Mouse (Mus musculus) CH12.LX (cell line): ENCODE measurements around the gene Suox. TPM values are rescaled to one million over a fixed set of nuclear protein-coding genes. Genes with fewer than 3 reads are reported as not detected.

Experiments used
- DNase-seq: peaks from one replicate; pipeline ENCODE4 v3.0.0-alpha.2; 2013; ENCODE audit errors: extremely low read depth
- H3K27ac ChIP-seq: 2 replicates; pipeline ENCODE4 v1.5.1; 2012; ENCODE audit warnings: low read depth, mild to moderate bottlenecking, control low read depth, moderate library complexity; ENCODE audit not compliant: insufficient read depth
- H3K27me3 ChIP-seq: replicated peaks from 2 replicates; pipeline ENCODE3; 2012; ENCODE audit warnings: inconsistent platforms
- H3K36me3 ChIP-seq, 2 experiments: replicated peaks in 1 of 2; 2 replicates each; pipeline versions ENCODE3 to v1.6.1; 2012; ENCODE audit warnings: inconsistent platforms in 1 of 2, low read length in 1 of 2, mild to moderate bottlenecking in 1 of 2, mixed read lengths in 1 of 2, moderate library complexity in 1 of 2; ENCODE audit not compliant: control insufficient read depth in 1 of 2, insufficient read depth in 1 of 2
- H3K4me1 ChIP-seq, 2 experiments: 2 replicates each; pipeline ENCODE4 v1.6.1; 2012; ENCODE audit warnings: inconsistent platforms in 1 of 2, moderate library complexity in 1 of 2; ENCODE audit not compliant: insufficient read depth in 2 of 2, control insufficient read depth in 1 of 2
- H3K4me2 ChIP-seq: 2 replicates; pipeline ENCODE4 v1.6.1; 2012; ENCODE audit warnings: low read depth, mild to moderate bottlenecking, control low read depth; ENCODE audit not compliant: poor library complexity, insufficient read depth, severe bottlenecking
- H3K4me3 ChIP-seq, 3 experiments: fragments of 150-350 bp in 1 of 3; sonication (generic) in 1 of 3; replicated peaks in 1 of 3; 2 replicates each; pipeline versions ENCODE3 to v1.5.1; 2011 to 2012; ENCODE audit warnings: low read depth in 2 of 3, low read length in 2 of 3, mild to moderate bottlenecking in 2 of 3, moderate library complexity in 2 of 3, control low read depth in 1 of 3, improper control_type of control experiment in 1 of 3, inconsistent platforms in 1 of 3, mixed read lengths in 1 of 3; ENCODE audit not compliant: poor library complexity in 1 of 3
- H3K79me2 ChIP-seq: replicated peaks from 2 replicates; pipeline ENCODE4 v1.6.1; 2012; ENCODE audit warnings: mild to moderate bottlenecking, moderate library complexity; ENCODE audit not compliant: control insufficient read depth, poor library complexity, insufficient read depth, severe bottlenecking; ENCODE audit errors: extremely low read depth
- H3K9ac ChIP-seq: 2 replicates; pipeline ENCODE4 v1.6.1; 2012; ENCODE audit warnings: low read depth, mild to moderate bottlenecking, control low read depth, moderate library complexity; ENCODE audit not compliant: insufficient read depth
- H3K9me3 ChIP-seq: replicated peaks from 2 replicates; pipeline ENCODE3; 2012; ENCODE audit warnings: low read length, inconsistent platforms, mixed read lengths
- BHLHE40 ChIP-seq: IDR thresholded peaks from 2 replicates; pipeline ENCODE4 v1.6.1; 2011; ENCODE audit warnings: mild to moderate bottlenecking, low read depth, low read length, improper control_type of control experiment
- CHD1 ChIP-seq: IDR thresholded peaks from 2 replicates; pipeline ENCODE4 v1.6.1; 2012; ENCODE audit warnings: low read depth, low read length, improper control_type of control experiment, inconsistent platforms
- CHD2 ChIP-seq: IDR thresholded peaks from 2 replicates; pipeline ENCODE4 v1.6.1; 2011; ENCODE audit warnings: low read length, improper control_type of control experiment
- CTCF ChIP-seq, 2 experiments: IDR thresholded peaks in 1 of 2; conservative IDR thresholded peaks in 1 of 2; 2 replicates each; pipeline ENCODE4 v1.5.1; 2011 to 2012; ENCODE audit warnings: low read depth in 2 of 2, low read length in 2 of 2, improper control_type of control experiment in 1 of 2, inconsistent platforms in 1 of 2, mild to moderate bottlenecking in 1 of 2, moderate library complexity in 1 of 2
- E2F4 ChIP-seq: IDR thresholded peaks from 2 replicates; pipeline ENCODE4 v1.6.1; 2011; ENCODE audit warnings: low read depth, low read length, improper control_type of control experiment; ENCODE audit not compliant: insufficient replicate concordance
- ELF1 ChIP-seq: IDR thresholded peaks from 2 replicates; pipeline ENCODE4 v1.6.1; 2014; ENCODE audit warnings: low read depth, mild to moderate bottlenecking, inconsistent platforms, low read length, improper control_type of control experiment
- EP300 ChIP-seq: IDR thresholded peaks from 2 replicates; pipeline ENCODE4 v1.6.1; 2011; ENCODE audit warnings: low read length, improper control_type of control experiment
- ETS1 ChIP-seq: conservative IDR thresholded peaks from 2 replicates; pipeline ENCODE4 v1.6.1; 2012; ENCODE audit warnings: low read depth, mild to moderate bottlenecking, inconsistent platforms, low read length, improper control_type of control experiment, moderate library complexity
- GABPA ChIP-seq: IDR thresholded peaks from 2 replicates; pipeline ENCODE4 v1.6.1; 2012; ENCODE audit warnings: low read depth, low read length, improper control_type of control experiment, inconsistent platforms; ENCODE audit not compliant: insufficient replicate concordance
- HCFC1 ChIP-seq: IDR thresholded peaks from 2 replicates; pipeline ENCODE4 v1.6.1; 2012; ENCODE audit warnings: low read depth, mild to moderate bottlenecking, inconsistent platforms, low read length, improper control_type of control experiment
- IRF4 ChIP-seq: IDR thresholded peaks from 2 replicates; pipeline ENCODE4 v1.6.1; 2014; ENCODE audit warnings: low read depth, mild to moderate bottlenecking, inconsistent platforms, low read length, improper control_type of control experiment
- JUN ChIP-seq: IDR thresholded peaks from 2 replicates; pipeline ENCODE4 v1.6.1; 2011; ENCODE audit warnings: low read depth, mild to moderate bottlenecking, low read length, improper control_type of control experiment, moderate library complexity; ENCODE audit not compliant: insufficient read depth
- JUND ChIP-seq: conservative IDR thresholded peaks from 2 replicates; pipeline ENCODE4 v1.6.1; 2011; ENCODE audit warnings: low read depth, low read length, improper control_type of control experiment
- KAT2A ChIP-seq: IDR thresholded peaks from 2 replicates; pipeline ENCODE4 v1.6.1; 2012; ENCODE audit warnings: low read length, improper control_type of control experiment, inconsistent platforms; ENCODE audit not compliant: insufficient replicate concordance
- MAFK ChIP-seq: IDR thresholded peaks from 2 replicates; pipeline ENCODE4 v1.6.1; 2011; ENCODE audit warnings: low read length, improper control_type of control experiment; ENCODE audit not compliant: insufficient replicate concordance
- MAX ChIP-seq: IDR thresholded peaks from 2 replicates; pipeline ENCODE4 v1.6.1; 2011; ENCODE audit warnings: low read length, improper control_type of control experiment
- MAZ ChIP-seq: IDR thresholded peaks from 2 replicates; pipeline ENCODE4 v1.6.1; 2012; ENCODE audit warnings: low read depth, mild to moderate bottlenecking, inconsistent platforms, low read length, improper control_type of control experiment, moderate library complexity
- MEF2A ChIP-seq: IDR thresholded peaks from 2 replicates; pipeline ENCODE4 v1.6.1; 2014; ENCODE audit warnings: low read depth, mild to moderate bottlenecking, inconsistent platforms, low read length, improper control_type of control experiment, borderline replicate concordance
- MXI1 ChIP-seq: IDR thresholded peaks from 2 replicates; pipeline ENCODE4 v1.6.1; 2011; ENCODE audit warnings: mild to moderate bottlenecking, low read depth, low read length, improper control_type of control experiment
- MYC ChIP-seq: IDR thresholded peaks from 2 replicates; pipeline ENCODE4 v1.6.1; 2011; ENCODE audit warnings: low read depth, mild to moderate bottlenecking, improper control_type of control experiment, low read length
- NELFE ChIP-seq: IDR thresholded peaks from 2 replicates; pipeline ENCODE4 v1.6.1; 2011; ENCODE audit warnings: low read depth, low read length, improper control_type of control experiment
- NRF1 ChIP-seq: IDR thresholded peaks from 2 replicates; pipeline ENCODE4 v1.6.1; 2014; ENCODE audit warnings: low read depth, mild to moderate bottlenecking, inconsistent platforms, low read length, improper control_type of control experiment, moderate library complexity
- PAX5 ChIP-seq: IDR thresholded peaks from 2 replicates; pipeline ENCODE4 v1.6.1; 2012; ENCODE audit warnings: low read length, inconsistent platforms, mixed read lengths
- POLR2A ChIP-seq: IDR thresholded peaks from 2 replicates; pipeline ENCODE4 v1.6.1; 2011; ENCODE audit warnings: low read depth, mild to moderate bottlenecking, improper control_type of control experiment, low read length
- POLR2AphosphoS2 ChIP-seq: IDR thresholded peaks from 2 replicates; pipeline ENCODE4 v1.6.1; 2011; ENCODE audit warnings: low read depth, low read length, improper control_type of control experiment
- RAD21 ChIP-seq: IDR thresholded peaks from 2 replicates; pipeline ENCODE4 v1.6.1; 2011; ENCODE audit warnings: low read depth, mild to moderate bottlenecking, low read length, improper control_type of control experiment, moderate library complexity
- RCOR1 ChIP-seq: conservative IDR thresholded peaks from 2 replicates; pipeline ENCODE4 v1.6.1; 2012; ENCODE audit warnings: low read depth, mild to moderate bottlenecking, inconsistent platforms, low read length, improper control_type of control experiment
- SIN3A ChIP-seq: IDR thresholded peaks from 2 replicates; pipeline ENCODE4 v1.6.1; 2012; ENCODE audit warnings: low read length, improper control_type of control experiment, inconsistent platforms
- SMC3 ChIP-seq: IDR thresholded peaks from 2 replicates; pipeline ENCODE4 v1.6.1; 2011; ENCODE audit warnings: low read depth, low read length, improper control_type of control experiment
- TBP ChIP-seq: conservative IDR thresholded peaks from 2 replicates; pipeline ENCODE4 v1.6.1; 2011; ENCODE audit warnings: low read depth, low read length, improper control_type of control experiment
- UBTF ChIP-seq: IDR thresholded peaks from 2 replicates; pipeline ENCODE4 v1.6.1; 2012; ENCODE audit warnings: low read depth, mild to moderate bottlenecking, inconsistent platforms, low read length, improper control_type of control experiment, moderate library complexity
- USF1 ChIP-seq: IDR thresholded peaks from 2 replicates; pipeline ENCODE4 v1.6.1; 2014; ENCODE audit warnings: low read depth, mild to moderate bottlenecking, inconsistent platforms, low read length, improper control_type of control experiment
- USF2 ChIP-seq: conservative IDR thresholded peaks from 2 replicates; pipeline ENCODE4 v1.6.1; 2011; ENCODE audit warnings: low read depth, low read length, improper control_type of control experiment
- ZC3H11A ChIP-seq: IDR thresholded peaks from 2 replicates; pipeline ENCODE4 v1.6.1; 2012; ENCODE audit warnings: low read depth, mild to moderate bottlenecking, inconsistent platforms, low read length, improper control_type of control experiment
- ZKSCAN1 ChIP-seq: IDR thresholded peaks from 2 replicates; pipeline ENCODE4 v1.6.1; 2012; ENCODE audit warnings: low read depth, inconsistent platforms, low read length, improper control_type of control experiment, borderline replicate concordance
- ZMIZ1 ChIP-seq: IDR thresholded peaks from 2 replicates; pipeline ENCODE4 v1.6.1; 2012; ENCODE audit warnings: low read depth, mild to moderate bottlenecking, inconsistent platforms, low read length, improper control_type of control experiment
- ZNF384 ChIP-seq: IDR thresholded peaks from 2 replicates; pipeline ENCODE4 v1.6.1; 2012; ENCODE audit warnings: low read depth, low read length, improper control_type of control experiment, inconsistent platforms
- dilution Hi-C: fragments of 300-500 bp; cut with MboI; formaldehyde crosslinking; loops from 2 replicates; pipeline ENCODE4 v1.14.3; 2020; ENCODE audit warnings: low sequenced_read_pairs; ENCODE audit not compliant: extremely low pct_unique_long_range_greater_than_20kb, extremely low pct_ligation_motif_present
- in situ Hi-C: fragments of 300-500 bp; cut with MboI; formaldehyde crosslinking; loops from 3 replicates; pipeline ENCODE4 v1.14.3; 2019; ENCODE audit warnings: low sequenced_read_pairs, low pct_ligation_motif_present, low pct_unique_long_range_greater_than_20kb, mixed read lengths
- polyA plus RNA-seq: library from polyadenylated mRNA; unstranded; fragments of >175 nt; gene quantifications from 2 replicates; pipeline ENCODE4 v1.2.1, GENCODE M21; 2012; ENCODE audit warnings: low read depth; ENCODE audit not compliant: insufficient read length
- total RNA-seq, 2 experiments: library from RNA; depleted of rRNA; stranded (reverse); fragments of 300-350 nt in 1 of 2; fragments of >200 nt in 1 of 2; gene quantifications; 2 replicates each; pipeline ENCODE4 v1.2.3; 2012 to 2014

Gene Suox
- total and polyA plus RNA-seq, 3 experiments, result 9.0 to 11.4 (median 10.5) TPM

GRCm38 (mm10) chr10:128674469-128675008 lies 666 bp upstream of the Suox start (continued):
- TF ChIP-seq IRF4, result no peak
- no peak for TF ChIP-seq EP300
- peak; percentile 77 for TF ChIP-seq SMC3
- TF ChIP-seq ZC3H11A, result peak; percentile 30; the same call in 1 of the 2 replicates

DNA sequence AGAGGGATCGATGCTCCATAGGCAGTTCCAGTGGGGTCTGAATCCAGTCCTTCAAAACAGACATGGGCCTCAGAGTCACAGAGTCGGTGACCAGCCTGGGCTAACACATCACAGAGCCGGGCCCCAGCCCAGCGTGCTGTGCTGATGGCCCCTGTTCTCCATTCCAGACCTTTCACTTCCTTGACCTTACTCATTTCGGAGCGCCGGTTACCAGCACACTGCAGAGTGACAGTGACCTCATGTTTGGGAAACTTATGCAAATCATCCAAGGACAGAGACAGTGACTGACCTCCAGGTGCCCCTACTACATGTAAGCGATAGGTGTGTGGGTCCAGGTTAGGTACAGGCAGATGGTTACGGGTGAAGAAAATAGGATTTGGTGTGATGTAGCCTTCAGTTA lies 2.7 kb downstream of the Suox start:
- Histone ChIP-seq H3K27me3 (peaks cover 4% of the 10 kb centered on the region), H3K27ac (peak overlapping the region; percentile 31; the same call in 1 of the 2 replicates), H3K4me2 (0 out of 2 replicates have a peak overlapping the region, but pooled peaks have one; percentile 2), H3K9ac (no peak overlapping the region), H3K79me2 (no peaks in the 10 kb centered on the region), H3K36me3 (peaks cover 0 to 17% of the 10 kb centered on the region in 2 experiments), H3K4me1 (peaks cover 16 to 46% of the 10 kb centered on the region in 2 experiments), H3K9me3 (no peaks in the 10 kb centered on the region), H3K4me3 (peak overlapping the region in 1 of 3 experiments; percentile 17)
- in situ Hi-C loops, result loop anchor here (5.0 kb wide), 1 partner anchor 44 kb away; the partner anchor contains the start of gene Rps26
- no peak for DNase-seq
- dilution Hi-C loops, result no loop called here
- TF ChIP-seq TBP (no peak), NELFE (no peak), HCFC1 (peak; percentile 21; the same call in 1 of the 2 replicates), MYC (no peak), UBTF (no peak), MAX (peak; percentile 43; the same call in 1 of the 2 replicates), E2F4 (no peak), KAT2A (no peak), CHD2 (0 out of 2 replicates have a peak, but pooled peaks have one; percentile 11), ZKSCAN1 (no peak), EP300 (peak; percentile 81), RAD21 (no peak), MXI1 (peak; percentile 40), SIN3A (0 out of 2 replicates have a peak, but pooled peaks have one; percentile 44), ELF1 (0 out of 2 replicates have a peak, but pooled peaks have one; percentile 14), PAX5 (no peak), JUND (peak; percentile 65; the same call in 1 of the 2 replicates), MEF2A (peak; percentile 77; the same call in 1 of the 2 replicates), ZNF384 (no peak), POLR2AphosphoS2 (no peak), SMC3 (no peak), RCOR1 (no peak), GABPA (no peak), USF1 (no peak), CHD1 (no peak), ZMIZ1 (no peak), POLR2A (no peak), MAFK (no peak; the same call in 1 of the 2 replicates), USF2 (no peak), JUN (peak; percentile 81), MAZ (no peak), BHLHE40 (peak; percentile 92), NRF1 (no peak), ZC3H11A (no peak), IRF4 (peak; percentile 92), CTCF (conservative IDR thresholded peaks at IDR 0.05 in 1 of 2, IDR thresholded peaks at IDR 0.05 in 1 of 2; ENCODE audit: low read depth in 2 of 2, low read length in 2 of 2) (no peak), ETS1 (peak; percentile 79)
